Mouse (Mus musculus) olfactory bulb, adult 2 months (tissue): ENCODE data around the gene Pdgfd.

ENCODE experiments used
- CTCF ChIP-seq: fragments of 200-500 bp; IDR thresholded peaks from 2 replicates; pipeline ENCODE4 v1.5.1; 2012; ENCODE audit warnings: low read depth, mild to moderate bottlenecking, low read length, moderate library complexity; ENCODE audit not compliant: insufficient read depth
- POLR2A ChIP-seq: fragments of 200-500 bp; IDR thresholded peaks from 2 replicates; pipeline ENCODE4 v1.6.1; 2012; ENCODE audit warnings: mild to moderate bottlenecking, low read depth, low read length, moderate library complexity; ENCODE audit not compliant: insufficient read depth

- TF ChIP-seq CTCF: no peak
- no peak for TF ChIP-seq POLR2A
These were observed 101.5 kb downstream of the Pdgfd start, which contains the start of gene Ddi1 for GRCm38 (mm10) chr9:6269796-6270280.
